In genomic region chr13:93305149-93305548, GRCm38 (mm10) we compare ENCODE assay signal across 7 mouse cellular contexts. TPM values are rescaled to one million over a fixed set of nuclear protein-coding genes. Genes with fewer than 3 reads are reported as not detected.
DNase-seq lines count a peak whose midpoint lies in the region; ATAC-seq lines count a peak whose summit lies in the region.

No protein-coding gene starts in this region.

- H3K4me3 ChIP-seq in megakaryocyte, embryonic 14.5 days (replicated peaks) = peak overlapping the region; percentile 96
- H3K4me3 ChIP-seq in forebrain, embryonic 11.5 days (ENCODE audit: low read depth, low read length) = peak overlapping the region; percentile 84
- peak overlapping the region; percentile 85 for H3K4me3 ChIP-seq in liver, embryonic 13.5 days (replicated peaks)

- H3K9ac ChIP-seq in forebrain, embryonic 11.5 days (ENCODE audit: low read length) = peak overlapping the region; percentile 88
- peak overlapping the region; percentile 92 for H3K9ac ChIP-seq in liver, embryonic 13.5 days

- no peaks in the 10 kb centered on the region for H3K36me3 ChIP-seq in megakaryocyte, embryonic 14.5 days (replicated peaks; ENCODE audit: low read length)
- no peaks in the 10 kb centered on the region for H3K36me3 ChIP-seq in forebrain, embryonic 11.5 days (ENCODE audit: control insufficient read depth, insufficient read depth, low read length)
- H3K36me3 ChIP-seq in liver, embryonic 13.5 days = no peaks in the 10 kb centered on the region

- WGBS in forebrain, embryonic 11.5 days = 12% methylated on average over 7 of the region's 7 CpGs
- 12% methylated on average over 7 of the region's 7 CpGs for WGBS in liver, embryonic 13.5 days (ENCODE audit: insufficient replicate concordance)

- no peak overlapping the region for H3K27ac ChIP-seq in forebrain, embryonic 11.5 days (ENCODE audit: low read depth, low read length)
- H3K27ac ChIP-seq in liver, embryonic 13.5 days = no peak overlapping the region

- ATAC-seq in megakaryocyte, adult 5-6 weeks (ENCODE audit: poor library complexity, severe bottlenecking) = no peak
- no peak for ATAC-seq in forebrain, embryonic 11.5 days (replicated peaks; ENCODE audit: low FRiP score)
- no peak for ATAC-seq in liver, embryonic 13.5 days (ENCODE audit: low read depth)

- H3K27me3 ChIP-seq in megakaryocyte, embryonic 14.5 days (replicated peaks) = no peaks in the 10 kb centered on the region
- no peaks in the 10 kb centered on the region for H3K27me3 ChIP-seq in forebrain, embryonic 11.5 days (ENCODE audit: control insufficient read depth, insufficient read depth, low read length)
- H3K27me3 ChIP-seq in liver, embryonic 13.5 days = no peaks in the 10 kb centered on the region

- peaks cover 39% of the 10 kb centered on the region for H3K4me1 ChIP-seq in megakaryocyte, embryonic 14.5 days
- H3K4me1 ChIP-seq in forebrain, embryonic 11.5 days (replicated peaks; ENCODE audit: control insufficient read depth, insufficient read depth, low read length) = peaks cover 5% of the 10 kb centered on the region; the same call in 1 of the 2 replicates
- H3K4me1 ChIP-seq in liver, embryonic 13.5 days (replicated peaks) = peaks cover 51% of the 10 kb centered on the region

- DNase-seq in forebrain, embryonic 11.5 days (ENCODE audit: low spot score) = no peak
- no peak for DNase-seq in liver, embryonic 13.5 days
- peak; percentile 9 for DNase-seq in yolk sac, embryonic 10.5 days (ENCODE audit: low spot score)
- DNase-seq in ovary, postnatal 10 days (ENCODE audit: low spot score) = no peak
- DNase-seq in kidney, postnatal 36 days = no peak

- H3K4me2 ChIP-seq in forebrain, embryonic 11.5 days (ENCODE audit: low read depth, low read length, severe bottlenecking) = peak overlapping the region; percentile 80
- peak overlapping the region; percentile 95 for H3K4me2 ChIP-seq in liver, embryonic 13.5 days

- H3K9me3 ChIP-seq in megakaryocyte, embryonic 14.5 days = no peaks in the 10 kb centered on the region
- H3K9me3 ChIP-seq in forebrain, embryonic 11.5 days (ENCODE audit: control insufficient read depth, low read length) = no peaks in the 10 kb centered on the region
- no peaks in the 10 kb centered on the region for H3K9me3 ChIP-seq in liver, embryonic 13.5 days (replicated peaks)

RNA-seq across cellular contexts. Expression of gene Homer1, which starts 5.7 kb away (rescaled TPM):
- polyA plus RNA-seq in megakaryocyte, embryonic 14.5 days (2012; ENCODE audit: insufficient read depth, low replicate concordance) = 1.1 and 2.0 TPM in 2 replicates
- total RNA-seq in megakaryocyte, adult 5-6 weeks (2015) = 17.8 and 18.8 TPM in 2 replicates
- 20.5 and 26.8 TPM in 2 replicates for total RNA-seq in megakaryocyte, adult 5-6 weeks (2017)
- polyA plus RNA-seq in forebrain, embryonic 11.5 days (2014; fragmentation: Nextera tagmentation; extraction: Ambion mirVana) = 12.3 and 13.3 TPM in 2 replicates
- polyA plus RNA-seq in liver, embryonic 13.5 days (2015; fragmentation: Nextera tagmentation; extraction: Ambion mirVana) = 2.3 and 3.2 TPM in 2 replicates
